Mouse (Mus musculus) stomach, embryonic 15.5 days (tissue): ENCODE data around the gene Mrps18b. TPM values are rescaled to one million over a fixed set of nuclear protein-coding genes. Genes with fewer than 3 reads are reported as not detected.

Experiments
- ATAC-seq: fragments of 200-750 bp; cut with Nextera tagmentation; 2 replicates; pipeline ENCODE4 v1.8.0; 2017; ENCODE audit warnings: low read depth, moderate number of reproducible peaks, moderate TSS enrichment; ENCODE audit not compliant: insufficient read depth, low FRiP score
- H3K27ac ChIP-seq: fragments of 300-500 bp; sonication (generic); 2 replicates; pipeline ENCODE4 v1.5.1; 2015; ENCODE audit warnings: mild to moderate bottlenecking, inconsistent platforms
- H3K27me3 ChIP-seq: fragments of 300-500 bp; sonication (generic); replicated peaks from 2 replicates; pipeline ENCODE4 v1.6.1; 2015; ENCODE audit warnings: inconsistent platforms
- H3K36me3 ChIP-seq: fragments of 300-500 bp; sonication (generic); 2 replicates; pipeline ENCODE4 v1.6.1; 2015; ENCODE audit warnings: inconsistent platforms
- H3K4me1 ChIP-seq: fragments of 300-500 bp; sonication (generic); 2 replicates; pipeline ENCODE4 v1.6.1; 2015; ENCODE audit warnings: inconsistent platforms
- H3K4me2 ChIP-seq: fragments of 300-500 bp; sonication (generic); 2 replicates; pipeline ENCODE4 v1.6.1; 2015; ENCODE audit warnings: mild to moderate bottlenecking, inconsistent platforms
- H3K4me3 ChIP-seq: fragments of 300-500 bp; sonication (generic); replicated peaks from 2 replicates; pipeline ENCODE4 v1.5.1; 2015; ENCODE audit warnings: inconsistent platforms
- H3K9ac ChIP-seq: fragments of 300-500 bp; sonication (generic); 2 replicates; pipeline ENCODE4 v1.6.1; 2015; ENCODE audit warnings: inconsistent platforms
- H3K9me3 ChIP-seq: fragments of 300-500 bp; sonication (generic); 2 replicates; pipeline ENCODE4 v1.6.1; 2016; ENCODE audit warnings: inconsistent platforms
- WGBS: fragments of 180-500 bp; shearing (Covaris S2); methylation state at CpG from one replicate; pipeline ENCODE4 v1.1.7; 2015; 5-methylcytosine and 5-hydroxymethylcytosine counted together
- polyA plus RNA-seq: library from polyadenylated mRNA; unstranded; fragments of >200 nt; fragmentation: Nextera tagmentation; extraction: Ambion mirVana; gene quantifications from 2 replicates; pipeline ENCODE4 v1.2.1, GENCODE M21; 2015

Mrps18b gene
- polyA plus RNA-seq, 1 experiment from 2014 or later, result 89.5 TPM

GRCm38 (mm10) chr17:35929534-35929933 lies 13.3 kb upstream of the Mrps18b start:
- Histone ChIP-seq H3K4me2 (no peak overlapping the region), H3K9me3 (no peaks in the 10 kb centered on the region), H3K27ac (no peak overlapping the region), H3K36me3 (peaks cover 56% of the 10 kb centered on the region), H3K9ac (no peak overlapping the region), H3K4me3 (no peak overlapping the region), H3K4me1 (no peaks in the 10 kb centered on the region), H3K27me3 (no peaks in the 10 kb centered on the region)
- WGBS, result 91% methylated on average over 2 of the region's 2 CpGs
- ATAC-seq, result no peak

- Histone ChIP-seq H3K9me3 (no peaks in the 10 kb centered on the region), H3K9ac (no peak overlapping the region), H3K4me2 (no peak overlapping the region), H3K36me3 (peaks cover 68% of the 10 kb centered on the region), H3K4me3 (no peak overlapping the region), H3K27me3 (no peaks in the 10 kb centered on the region), H3K4me1 (no peaks in the 10 kb centered on the region), H3K27ac (no peak overlapping the region)
- ATAC-seq, result no peak
- 46% methylated on average over 1 of the region's 1 CpGs for WGBS
Observed at GRCm38 (mm10) chr17:35927471-35927870, 11.3 kb upstream of the Mrps18b start.

GRCm38 (mm10) chr17:35923281-35923680 lies 7.1 kb upstream of the Mrps18b start:
- WGBS, result 92% methylated on average over 4 of the region's 4 CpGs
- H3K36me3 ChIP-seq, result peaks cover 43% of the 10 kb centered on the region

GRCm38 (mm10) chr17:35922566-35922965 lies 6.4 kb upstream of the Mrps18b start:
- peaks cover 35% of the 10 kb centered on the region for H3K36me3 ChIP-seq

More at GRCm38 (mm10) chr17:35923281-35923680, 7.1 kb upstream of the Mrps18b start:
- Histone ChIP-seq H3K4me2 (no peak overlapping the region), H3K4me1 (peaks cover 13% of the 10 kb centered on the region; the same call in 1 of the 2 replicates), H3K4me3 (no peak overlapping the region), H3K27me3 (no peaks in the 10 kb centered on the region), H3K27ac (no peak overlapping the region), H3K9ac (no peak overlapping the region), H3K9me3 (no peaks in the 10 kb centered on the region)
- no peak for ATAC-seq

GRCm38 (mm10) chr17:35921710-35922109 lies 5.5 kb upstream of the Mrps18b start:
- peaks cover 13% of the 10 kb centered on the region; the same call in 1 of the 2 replicates for H3K4me1 ChIP-seq
- peaks cover 30% of the 10 kb centered on the region for H3K36me3 ChIP-seq
- H3K27me3 ChIP-seq, result no peaks in the 10 kb centered on the region
- no peak overlapping the region for H3K9ac ChIP-seq
- no peaks in the 10 kb centered on the region for H3K9me3 ChIP-seq
- no peak for ATAC-seq
- H3K4me3 ChIP-seq, result no peak overlapping the region
- H3K4me2 ChIP-seq, result no peak overlapping the region
- WGBS, result 80% methylated on average over 4 of the region's 4 CpGs
- no peak overlapping the region for H3K27ac ChIP-seq

More at GRCm38 (mm10) chr17:35922566-35922965, 6.4 kb upstream of the Mrps18b start:
- ATAC-seq, result no peak
- Histone ChIP-seq H3K27me3 (no peaks in the 10 kb centered on the region), H3K27ac (no peak overlapping the region; the same call in 1 of the 2 replicates), H3K4me3 (no peak overlapping the region), H3K9ac (no peak overlapping the region), H3K4me1 (peaks cover 13% of the 10 kb centered on the region; the same call in 1 of the 2 replicates), H3K9me3 (no peaks in the 10 kb centered on the region), H3K4me2 (no peak overlapping the region)
- 80% methylated on average over 3 of the region's 3 CpGs for WGBS

GRCm38 (mm10) chr17:35920862-35921562 lies 4.8 kb upstream of the Mrps18b start:
- no peak for ATAC-seq
- WGBS, result 70% methylated on average over 5 of the region's 5 CpGs
- Histone ChIP-seq H3K9me3 (no peaks in the 10 kb centered on the region), H3K9ac (no peak overlapping the region), H3K27me3 (no peaks in the 10 kb centered on the region), H3K4me1 (peaks cover 13% of the 10 kb centered on the region; the same call in 1 of the 2 replicates), H3K36me3 (peaks cover 23% of the 10 kb centered on the region), H3K4me2 (no peak overlapping the region), H3K27ac (peak overlapping the region; percentile 92), H3K4me3 (no peak overlapping the region)

- H3K9me3 ChIP-seq, result no peaks in the 10 kb centered on the region
- WGBS, result 56% methylated on average over 1 of the region's 1 CpGs
- ATAC-seq, result no peak
- peak overlapping the region; percentile 78; the same call in 1 of the 2 replicates for H3K4me2 ChIP-seq
- peak overlapping the region; percentile 92 for H3K27ac ChIP-seq
- peaks cover 21% of the 10 kb centered on the region for H3K36me3 ChIP-seq
- H3K4me3 ChIP-seq, result no peak overlapping the region
- H3K27me3 ChIP-seq, result no peaks in the 10 kb centered on the region
- no peak overlapping the region; the same call in 1 of the 2 replicates for H3K9ac ChIP-seq
- peaks cover 13% of the 10 kb centered on the region; the same call in 1 of the 2 replicates for H3K4me1 ChIP-seq
Observed at GRCm38 (mm10) chr17:35920384-35920783, 4.2 kb upstream of the Mrps18b start.

- ATAC-seq, result no peak
- peak overlapping the region; percentile 78 for H3K4me2 ChIP-seq
- H3K4me1 ChIP-seq, result peaks cover 13% of the 10 kb centered on the region; the same call in 1 of the 2 replicates
- 36% methylated on average over 6 of the region's 6 CpGs for WGBS
- peak overlapping the region; percentile 92 for H3K27ac ChIP-seq
- H3K4me3 ChIP-seq, result peak overlapping the region; percentile 77; the same call in 1 of the 2 replicates
- no peak overlapping the region for H3K9ac ChIP-seq
- peaks cover 16% of the 10 kb centered on the region for H3K36me3 ChIP-seq
- H3K27me3 ChIP-seq, result no peaks in the 10 kb centered on the region
- no peaks in the 10 kb centered on the region for H3K9me3 ChIP-seq
Observed at GRCm38 (mm10) chr17:35919864-35920301, 3.7 kb upstream of the Mrps18b start.

GRCm38 (mm10) chr17:35919060-35919715 lies 3.0 kb upstream of the Mrps18b start:
- Histone ChIP-seq H3K27ac (peak overlapping the region; percentile 97), H3K4me3 (peak overlapping the region; percentile 77), H3K9ac (peak overlapping the region; percentile 30; the same call in 1 of the 2 replicates), H3K36me3 (peaks cover 16% of the 10 kb centered on the region), H3K4me1 (peaks cover 13% of the 10 kb centered on the region; the same call in 1 of the 2 replicates), H3K27me3 (no peaks in the 10 kb centered on the region), H3K4me2 (peak overlapping the region; percentile 78), H3K9me3 (no peaks in the 10 kb centered on the region)
- WGBS, result 7% methylated on average over 7 of the region's 7 CpGs
- peak; percentile 36 for ATAC-seq

- under 1% methylated on average over 11 of the region's 11 CpGs for WGBS
- no peak for ATAC-seq
Observed at GRCm38 (mm10) chr17:35918276-35919059, 2.3 kb upstream of the Mrps18b start.

GRCm38 (mm10) chr17:35917463-35918251 lies 1.5 kb upstream of the Mrps18b start:
- no peaks in the 10 kb centered on the region for H3K9me3 ChIP-seq
- WGBS, result under 1% methylated on average over 13 of the region's 13 CpGs

More at GRCm38 (mm10) chr17:35918276-35919059, 2.3 kb upstream of the Mrps18b start:
- peak overlapping the region; percentile 92 for H3K9ac ChIP-seq
- H3K27ac ChIP-seq, result peak overlapping the region; percentile 97
- H3K36me3 ChIP-seq, result peaks cover 16% of the 10 kb centered on the region
- no peaks in the 10 kb centered on the region for H3K27me3 ChIP-seq
- H3K4me1 ChIP-seq, result peaks cover 13% of the 10 kb centered on the region; the same call in 1 of the 2 replicates
- peak overlapping the region; percentile 78 for H3K4me2 ChIP-seq
- H3K9me3 ChIP-seq, result no peaks in the 10 kb centered on the region
- peak overlapping the region; percentile 77 for H3K4me3 ChIP-seq

More at GRCm38 (mm10) chr17:35917463-35918251, 1.5 kb upstream of the Mrps18b start:
- Histone ChIP-seq H3K4me1 (peaks cover 13% of the 10 kb centered on the region; the same call in 1 of the 2 replicates), H3K9ac (peak overlapping the region; percentile 92), H3K36me3 (peaks cover 15% of the 10 kb centered on the region), H3K4me3 (peak overlapping the region; percentile 77), H3K27ac (peak overlapping the region; percentile 97), H3K4me2 (peak overlapping the region; percentile 78), H3K27me3 (no peaks in the 10 kb centered on the region)
- ATAC-seq, result no peak
